34 mouse cellular contexts compared by ENCODE assay signal in genomic region chr12:80453506-80453905, GRCm38 (mm10).
"Had no signal": no experiment of that assay in that cellular context is flagged by ENCODE, and none has a peak within 500 bp of the region (broad histone marks: within the 10 kb centered on the region; RNA-seq: fewer than 3 reads in every experiment).

No protein-coding gene starts in this region.

- H3K27me3 ChIP-seq: heart, embryonic 12.5 days; heart, embryonic 13.5 days; heart, embryonic 15.5 days; hindbrain, embryonic 12.5 days; hindbrain, embryonic 13.5 days; hindbrain, embryonic 15.5 days; intestine, embryonic 15.5 days had no signal

- H3K36me3 ChIP-seq: heart, embryonic 12.5 days; heart, embryonic 13.5 days; heart, embryonic 15.5 days; hindbrain, embryonic 10.5 days; hindbrain, embryonic 12.5 days; hindbrain, embryonic 13.5 days; hindbrain, embryonic 15.5 days; intestine, embryonic 15.5 days; kidney, embryonic 15.5 days had no signal

- DNase-seq: heart, postnatal 10 days; heart, postnatal 14 days; heart, postnatal 36 days; heart, postnatal 4 days; kidney, adult 11 months; kidney, adult 18-20 months; kidney, adult 2 months; kidney, adult 8-10 months; kidney, adult 9 months; kidney, postnatal 10 days; kidney, postnatal 14 days; kidney, postnatal 25 days; kidney, postnatal 36 days; kidney, postnatal 4 days; layer of hippocampus, adult 9-11 months; layer of hippocampus, postnatal 36 days had no signal

- H3K4me1 ChIP-seq: heart, embryonic 12.5 days; heart, embryonic 13.5 days; heart, embryonic 15.5 days; hindbrain, embryonic 10.5 days; hindbrain, embryonic 12.5 days; hindbrain, embryonic 13.5 days; hindbrain, embryonic 15.5 days; intestine, embryonic 15.5 days; kidney, embryonic 15.5 days had no signal

- H3K9ac ChIP-seq: heart, embryonic 12.5 days; heart, embryonic 13.5 days; heart, embryonic 15.5 days; hindbrain, embryonic 12.5 days; hindbrain, embryonic 13.5 days; hindbrain, embryonic 14.5 days; hindbrain, embryonic 15.5 days; intestine, embryonic 15.5 days; kidney, embryonic 15.5 days had no signal

- H3K4me3 ChIP-seq: heart, embryonic 12.5 days; heart, embryonic 13.5 days; heart, embryonic 15.5 days; hindbrain, embryonic 10.5 days; hindbrain, embryonic 12.5 days; hindbrain, embryonic 13.5 days; hindbrain, embryonic 15.5 days; intestine, embryonic 15.5 days; kidney, embryonic 15.5 days; layer of hippocampus, adult 2 months; left cerebral cortex, adult 2 months had no signal

- ATAC-seq: hindbrain, embryonic 16.5 days; hindbrain, postnatal 0 days; inflammation-experienced regulatory T-cells, adult 6 months; intestine, embryonic 15.5 days; intestine, embryonic 16.5 days; intestine, postnatal 0 days had no signal

- H3K27ac ChIP-seq: heart, embryonic 13.5 days; heart, embryonic 15.5 days; hindbrain, embryonic 10.5 days; hindbrain, embryonic 12.5 days; hindbrain, embryonic 13.5 days; hindbrain, embryonic 14.5 days; hindbrain, embryonic 15.5 days; hindbrain, postnatal 0 days; intestine, embryonic 15.5 days; kidney, embryonic 15.5 days; kidney, postnatal 0 days; layer of hippocampus, adult 2 months; left cerebral cortex, adult 2 months had no signal

- H3K9me3 ChIP-seq: heart, embryonic 12.5 days; heart, embryonic 13.5 days; heart, embryonic 15.5 days; hindbrain, embryonic 10.5 days; hindbrain, embryonic 12.5 days; hindbrain, embryonic 13.5 days; hindbrain, embryonic 15.5 days; intestine, embryonic 15.5 days; kidney, embryonic 15.5 days had no signal

- H3K4me2 ChIP-seq: heart, embryonic 12.5 days; heart, embryonic 13.5 days; heart, embryonic 15.5 days; hindbrain, embryonic 12.5 days; hindbrain, embryonic 13.5 days; hindbrain, embryonic 14.5 days; hindbrain, embryonic 15.5 days; intestine, embryonic 15.5 days; kidney, embryonic 15.5 days had no signal
